ENCODE assay signal across 20 mouse cellular contexts in the genomic region with DNA sequence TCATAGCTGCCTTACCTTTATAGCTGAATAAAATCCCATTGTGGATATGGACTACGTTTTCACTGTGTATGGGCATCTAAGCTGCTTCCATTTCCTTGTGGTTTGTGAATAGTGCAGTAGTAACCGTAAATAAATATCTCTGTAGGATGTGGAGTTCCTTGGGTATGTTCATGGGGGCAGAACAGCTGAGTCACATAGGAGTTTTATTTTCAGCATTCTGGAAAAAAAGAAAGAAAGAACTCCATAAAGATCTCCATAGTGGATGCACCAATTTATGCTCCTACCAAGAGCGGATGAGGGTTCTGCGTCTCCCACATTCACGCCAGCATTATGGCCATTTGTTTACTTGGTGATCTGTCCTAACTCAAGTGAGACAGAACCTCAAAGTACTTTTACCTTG.
"Had no signal": no experiment of that assay in that cellular context is flagged by ENCODE, and none has a peak within 500 bp of the region (broad histone marks: within the 10 kb centered on the region; RNA-seq: fewer than 3 reads in every experiment).

No protein-coding gene starts in this region.

- ATAC-seq: forebrain, embryonic 13.5 days; forebrain, embryonic 14.5 days; forebrain, embryonic 15.5 days; forebrain, embryonic 16.5 days; forebrain, postnatal 0 days had no signal

- DNase-seq: cerebellum, adult 8-10 months; cerebellum, adult 9-10 months; cerebellum, adult 9-11 months; cerebellum, postnatal 10 days; cerebellum, postnatal 14 days; cerebellum, postnatal 25 days; cerebellum, postnatal 36 days; forebrain, postnatal 0 days; gastrocnemius, adult 2 months; gastrocnemius, postnatal 10 days; gastrocnemius, postnatal 14 days; gastrocnemius, postnatal 25 days; gastrocnemius, postnatal 36 days; heart, adult 11 months; heart, adult 18-20 months; heart, adult 2 months had no signal
